Mouse (Mus musculus) CD4-positive, CD25-positive, alpha-beta regulatory T cell, adult 4 months (primary cell): ENCODE data around the gene Mlycd. TPM values are rescaled to one million over a fixed set of nuclear protein-coding genes. Genes with fewer than 3 reads are reported as not detected.
"Not testable (repeated sequence)": the region's sequence is repeated elsewhere in the genome, so short reads cannot be mapped to it uniquely, and the experiment has no call there.

ENCODE experiments used
- ATAC-seq: one replicate; pipeline ENCODE4 v1.8.0; 2017
- polyA plus RNA-seq, 2 experiments: library from polyadenylated mRNA; unstranded; fragments of 100-300 nt; shearing (Covaris generic); gene quantifications; one replicate each; pipeline ENCODE4 v1.2.1; 2017

The Mlycd gene
- polyA plus RNA-seq, result 1 to 10 TPM; 4.5 to 5.6 TPM

DNA sequence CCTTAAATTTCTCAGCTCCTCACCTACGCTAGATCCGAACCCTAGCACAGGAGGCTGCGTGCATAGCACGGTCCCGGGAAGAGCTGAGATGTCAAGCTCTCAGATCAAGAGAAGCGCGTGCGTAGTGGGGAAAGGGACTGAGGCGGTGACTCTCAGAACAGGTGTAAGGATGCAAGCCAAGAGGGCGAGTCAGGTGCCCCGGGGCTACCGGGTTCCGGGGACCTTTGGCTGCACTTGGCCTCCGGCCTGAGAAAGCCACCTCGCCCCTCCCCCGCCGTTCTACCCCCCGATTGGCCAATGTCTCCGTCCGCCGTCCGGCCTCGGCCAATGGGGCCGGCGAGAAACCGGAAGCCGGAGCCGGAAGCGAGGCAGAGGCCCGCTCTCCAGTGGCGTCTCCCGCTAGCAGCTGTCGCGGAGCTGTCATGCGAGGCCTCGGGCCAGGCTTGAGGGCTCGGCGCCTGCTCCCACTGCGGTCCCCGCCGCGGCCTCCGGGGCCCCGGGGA, at the start of gene Mlycd:
Gene Mlycd (plus strand): TSS at position 355 of the 503 bp plus-strand sequence.
- peak; percentile 94 for ATAC-seq

- no peak for ATAC-seq
Observed at GRCm38 (mm10) chr8:119345029-119345682, 49.5 kb upstream of the Mlycd start.

GRCm38 (mm10) chr8:119345683-119346075, 49.0 kb upstream of the Mlycd start:
- ATAC-seq, result no peak

DNA sequence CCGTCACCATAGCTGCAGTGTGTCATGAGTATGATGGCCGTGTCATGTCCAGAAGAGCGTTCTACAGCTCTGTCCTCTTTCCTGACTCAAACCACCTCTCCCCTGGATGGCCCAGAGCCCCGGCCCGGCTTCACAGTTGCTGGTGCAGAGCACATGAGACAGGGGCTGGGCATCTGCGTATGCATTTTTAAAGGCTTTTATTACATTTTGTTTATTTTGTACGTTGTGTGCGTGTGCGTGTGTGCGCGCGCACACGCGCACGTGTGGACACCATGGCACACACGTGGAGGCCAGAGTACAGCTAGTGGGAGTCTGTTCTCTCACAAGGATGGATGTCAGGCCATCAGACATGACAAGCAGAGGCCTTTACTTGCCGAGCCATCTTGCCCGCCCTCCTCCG, 43.0 kb upstream of the Mlycd start:
- ATAC-seq, result no peak

DNA sequence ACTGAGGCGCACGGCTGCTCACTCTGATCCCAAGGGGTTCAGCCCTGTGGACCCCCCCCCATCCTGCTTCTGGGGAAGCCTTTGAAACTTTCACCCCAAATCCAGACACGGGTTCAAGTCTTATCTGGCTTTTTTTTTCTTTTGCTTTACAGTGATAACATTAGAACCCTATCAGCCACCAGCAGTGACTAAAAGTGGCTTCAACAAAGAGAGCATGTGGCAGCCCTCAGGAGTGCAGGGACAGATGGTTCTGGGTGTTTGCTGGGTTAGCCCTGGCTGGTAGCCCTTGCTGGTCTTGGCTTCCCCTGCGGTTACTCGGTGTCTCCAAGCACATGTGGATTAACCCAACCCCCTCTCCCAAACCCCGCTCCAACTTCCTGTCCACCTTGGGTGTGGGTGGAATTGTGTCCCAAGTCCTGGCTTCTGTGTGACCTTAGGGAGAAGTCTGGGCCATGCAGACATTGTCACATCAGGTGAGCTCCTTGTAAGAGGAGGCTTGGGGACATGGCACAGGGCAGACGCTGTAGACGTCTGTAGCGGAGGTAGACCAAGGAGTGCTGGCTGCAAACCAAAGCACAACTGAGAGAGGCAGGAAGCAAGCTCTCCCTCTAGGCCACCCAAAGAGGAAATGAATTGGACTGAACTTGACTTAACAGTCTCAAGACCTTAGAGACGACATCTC, 41.6 kb upstream of the Mlycd start:
- ATAC-seq, result peak; percentile 71

- no peak for ATAC-seq
Observed at GRCm38 (mm10) chr8:119353659-119354023, 41.0 kb upstream of the Mlycd start.

- ATAC-seq, result not testable (repeated sequence)
Observed at GRCm38 (mm10) chr8:119356631-119357030, 38.0 kb upstream of the Mlycd start.

GRCm38 (mm10) chr8:119358175-119358574, 36.5 kb upstream of the Mlycd start:
- no peak for ATAC-seq

DNA sequence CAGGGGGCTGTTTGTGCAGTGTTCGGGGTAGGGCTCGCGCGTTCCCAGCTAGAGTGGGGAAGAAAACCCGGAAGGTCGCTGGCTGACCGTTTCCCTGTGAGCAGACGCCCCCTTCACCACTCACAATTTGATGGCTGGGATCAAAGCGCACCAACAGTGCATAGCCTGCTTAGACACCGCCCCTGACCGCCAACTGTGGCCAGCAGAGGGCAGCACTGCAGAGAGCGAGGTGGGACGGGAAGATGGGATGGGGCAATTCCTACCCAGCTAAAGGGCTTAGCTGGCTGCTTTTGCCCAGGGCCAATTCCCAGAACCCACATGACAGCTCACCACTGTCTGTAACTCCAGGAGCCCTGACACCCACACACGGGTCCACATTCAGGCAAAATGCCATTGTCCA, 35.8 kb upstream of the Mlycd start:
- ATAC-seq, result no peak

DNA sequence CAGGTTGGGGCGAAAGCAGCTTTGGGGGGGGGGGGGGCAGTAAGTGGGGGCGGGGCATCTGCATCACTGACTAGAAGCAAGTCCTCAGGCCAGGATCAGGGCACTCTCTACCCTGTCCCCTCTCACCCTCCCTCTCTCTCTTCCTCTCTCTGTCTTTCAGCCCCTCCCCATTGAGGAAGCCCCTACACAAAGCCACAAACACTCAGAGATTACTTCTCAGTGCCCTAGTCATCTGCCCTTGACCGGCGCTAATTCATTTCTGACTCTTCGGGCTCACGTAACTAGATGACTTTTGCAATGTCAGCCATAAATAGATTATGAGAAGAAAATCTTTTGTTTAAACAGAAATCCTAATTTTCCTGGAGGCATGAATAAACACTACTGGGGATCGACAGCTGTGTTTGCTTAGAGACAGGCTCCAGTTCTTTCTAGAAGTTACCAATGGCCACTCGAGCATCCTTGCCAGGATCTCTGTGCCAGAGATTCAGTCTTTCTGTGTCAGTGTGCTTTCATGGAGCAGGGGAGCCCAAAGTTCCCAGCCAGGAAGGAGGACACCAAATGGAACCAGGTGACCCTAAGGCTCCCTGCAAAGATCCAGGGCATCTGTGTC, 33.9 kb upstream of the Mlycd start:
- ATAC-seq, result no peak

DNA sequence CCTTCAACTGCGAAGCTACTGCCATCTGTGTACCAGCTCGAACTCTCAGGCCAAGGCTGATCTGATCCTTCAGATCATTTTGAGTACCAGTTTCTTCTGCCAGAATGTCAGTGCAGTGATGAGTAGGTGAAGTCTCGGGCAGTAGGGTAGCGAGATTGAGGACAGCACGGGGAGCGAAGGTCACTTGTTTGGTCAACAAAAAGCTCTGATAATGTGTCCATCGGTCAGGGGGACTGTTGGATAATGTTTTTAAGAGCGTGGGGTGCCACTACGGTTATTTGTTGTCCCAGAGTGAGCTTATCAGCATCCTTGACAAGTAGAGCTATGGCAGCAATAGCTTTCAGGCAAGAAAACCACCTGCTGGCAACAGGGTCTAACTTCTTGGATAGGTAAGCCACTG, 20.0 kb upstream of the Mlycd start:
- ATAC-seq, result not testable (repeated sequence)

DNA sequence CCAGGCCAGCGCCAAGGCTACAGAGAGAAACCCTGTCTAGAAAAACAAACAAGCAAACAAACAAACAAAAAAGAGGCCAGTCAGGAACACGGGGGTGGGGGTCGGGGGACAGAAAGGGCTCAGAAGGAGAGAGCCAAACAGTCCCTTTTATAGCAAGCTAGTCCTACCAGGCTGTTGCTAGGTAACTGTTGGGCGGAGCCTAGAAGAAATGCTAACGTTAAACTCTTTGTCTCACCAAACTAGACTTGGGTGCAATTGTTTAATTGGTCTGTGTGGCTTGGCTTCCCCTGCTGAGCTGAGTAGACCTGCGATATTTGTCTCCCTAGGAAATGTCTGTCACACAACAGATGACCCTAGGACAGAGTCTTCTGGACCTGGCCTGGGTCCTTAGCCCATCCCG, 16.2 kb upstream of the Mlycd start:
- ATAC-seq, result no peak

- peak; percentile 81 for ATAC-seq
Observed at GRCm38 (mm10) chr8:119380619-119381018, 14.1 kb upstream of the Mlycd start.

- peak; percentile 71 for ATAC-seq
Observed at GRCm38 (mm10) chr8:119384478-119384877, 10.2 kb upstream of the Mlycd start.

DNA sequence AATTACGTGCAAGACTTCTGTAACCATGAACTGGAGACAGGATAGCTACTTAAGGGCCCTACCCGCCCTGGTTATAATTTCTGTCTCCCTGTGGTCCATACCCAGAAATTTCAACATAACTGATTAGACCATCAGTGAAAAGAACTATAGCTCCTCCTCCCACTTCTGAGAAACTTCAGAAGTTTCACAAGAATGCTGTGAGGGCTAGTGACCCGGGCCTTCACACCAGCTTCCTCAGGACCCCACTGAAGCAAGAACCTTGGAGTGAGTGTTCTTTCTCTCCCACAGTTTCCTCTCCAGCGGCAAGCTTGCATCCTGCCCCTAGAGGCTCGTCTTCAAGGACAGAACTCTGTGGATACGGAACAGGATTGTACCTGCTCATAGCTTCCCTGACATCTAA, 8.8 kb upstream of the Mlycd start:
- ATAC-seq, result no peak

GRCm38 (mm10) chr8:119386988-119387387, 7.7 kb upstream of the Mlycd start:
- no peak for ATAC-seq

- no peak for ATAC-seq
Observed at GRCm38 (mm10) chr8:119394097-119394496, 581 bp upstream of the Mlycd start.

- peak; percentile 14 for ATAC-seq
Observed at GRCm38 (mm10) chr8:119395072-119395950, 633 bp downstream of the Mlycd start.

GRCm38 (mm10) chr8:119398558-119398957, 3.9 kb downstream of the Mlycd start:
- ATAC-seq, result no peak

GRCm38 (mm10) chr8:119399255-119399654, 4.6 kb downstream of the Mlycd start:
- no peak for ATAC-seq

DNA sequence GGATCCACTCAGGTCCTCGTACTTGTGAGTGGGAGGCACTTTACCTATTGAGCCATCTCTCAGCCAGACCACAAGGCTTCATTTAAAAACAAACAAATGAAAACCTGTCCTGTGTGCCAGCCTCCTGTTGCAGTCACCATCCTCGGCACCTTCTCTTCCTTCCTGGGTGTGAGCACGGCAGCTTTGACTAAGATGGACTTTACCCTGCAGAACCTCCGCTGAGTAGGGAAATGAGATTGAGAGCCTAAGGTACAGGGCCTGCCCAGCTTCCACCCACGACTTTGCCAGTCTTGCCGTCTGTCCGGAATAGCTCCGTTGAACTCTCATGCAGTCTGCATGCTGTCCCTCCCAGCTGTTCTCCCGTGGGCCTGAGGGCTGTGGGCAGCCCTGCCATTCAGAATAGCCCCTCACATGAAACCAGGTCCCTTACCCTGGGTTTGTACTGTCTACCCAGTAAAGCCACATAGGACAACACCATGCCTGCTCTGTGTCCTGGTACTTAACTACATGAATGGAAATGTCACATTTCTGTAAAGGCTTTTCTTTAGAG, 5.5 kb downstream of the Mlycd start:
- ATAC-seq, result no peak

GRCm38 (mm10) chr8:119400904-119401303, 6.2 kb downstream of the Mlycd start:
- no peak for ATAC-seq

GRCm38 (mm10) chr8:119403912-119404311, 9.2 kb downstream of the Mlycd start:
- no peak for ATAC-seq
